Mouse (Mus musculus): Measurements from ENCODE around the gene Btbd16. TPM values are rescaled to one million over a fixed set of nuclear protein-coding genes. Genes with fewer than 3 reads are reported as not detected.

Gene Btbd16
- polyA plus RNA-seq, 1 experiment from 2014 or later, result not detected

GRCm38 (mm10) chr7:130750752-130751490 is 22.9 kb upstream of the Btbd16 start:
- H3K36me3 ChIP-seq, result peaks cover 43% of the 10 kb centered on the region
- WGBS, result 30% methylated on average over 17 of the region's 17 CpGs
- H3K9me3 ChIP-seq (replicated peaks), result no peaks in the 10 kb centered on the region
- ATAC-seq (ENCODE audit: low FRiP score), result peak; percentile 84
- peak overlapping the region; percentile 88 for H3K27ac ChIP-seq
- no peak overlapping the region for H3K9ac ChIP-seq
- no peak overlapping the region for H3K4me3 ChIP-seq
- 0 out of 2 replicates have a peak overlapping the region, but pooled peaks have one; percentile 7 for H3K4me2 ChIP-seq (replicated peaks)
- peaks cover 47% of the 10 kb centered on the region for H3K4me1 ChIP-seq
- H3K27me3 ChIP-seq, result no peaks in the 10 kb centered on the region

GRCm38 (mm10) chr7:130751678-130752077 is 22.2 kb upstream of the Btbd16 start:
- Histone ChIP-seq H3K9ac (no peak overlapping the region), H3K4me1 (peaks cover 52% of the 10 kb centered on the region), H3K27ac (peak overlapping the region; percentile 88), H3K4me2 (replicated peaks) (0 out of 2 replicates have a peak overlapping the region, but pooled peaks have one; percentile 7), H3K9me3 (replicated peaks) (no peaks in the 10 kb centered on the region), H3K27me3 (no peaks in the 10 kb centered on the region), H3K4me3 (no peak overlapping the region), H3K36me3 (peaks cover 43% of the 10 kb centered on the region)
- ATAC-seq (ENCODE audit: low FRiP score), result no peak
- 26% methylated on average over 7 of the region's 9 CpGs for WGBS

GRCm38 (mm10) chr7:130754790-130755189 is 19.1 kb upstream of the Btbd16 start:
- H3K27ac ChIP-seq, result peak overlapping the region; percentile 40; the same call in 1 of the 2 replicates
- no peaks in the 10 kb centered on the region for H3K9me3 ChIP-seq (replicated peaks)
- peaks cover 42% of the 10 kb centered on the region for H3K4me1 ChIP-seq
- no peak overlapping the region for H3K4me3 ChIP-seq
- no peak overlapping the region for H3K9ac ChIP-seq
- H3K27me3 ChIP-seq, result no peaks in the 10 kb centered on the region
- ATAC-seq (ENCODE audit: low FRiP score), result no peak
- peaks cover 50% of the 10 kb centered on the region for H3K36me3 ChIP-seq
- no peak overlapping the region for H3K4me2 ChIP-seq (replicated peaks)
- WGBS, result 93% methylated on average over 2 of the region's 2 CpGs

- 77% methylated on average over 7 of the region's 7 CpGs for WGBS
- ATAC-seq (ENCODE audit: low FRiP score), result no peak
- Histone ChIP-seq H3K4me3 (no peak overlapping the region), H3K4me2 (replicated peaks) (no peak overlapping the region), H3K36me3 (peaks cover 65% of the 10 kb centered on the region), H3K27ac (no peak overlapping the region), H3K27me3 (no peaks in the 10 kb centered on the region), H3K4me1 (peaks cover 26% of the 10 kb centered on the region), H3K9ac (no peak overlapping the region), H3K9me3 (replicated peaks) (no peaks in the 10 kb centered on the region)
Measured at GRCm38 (mm10) chr7:130756343-130756835, 17.5 kb upstream of the Btbd16 start.

GRCm38 (mm10) chr7:130757326-130757865 is 16.5 kb upstream of the Btbd16 start:
- no peak for ATAC-seq (ENCODE audit: low FRiP score)
- 79% methylated on average over 11 of the region's 11 CpGs for WGBS

GRCm38 (mm10) chr7:130762071-130762897 is 11.6 kb upstream of the Btbd16 start:
- WGBS, result 36% methylated on average over 17 of the region's 17 CpGs
- Histone ChIP-seq H3K4me2 (replicated peaks) (no peak overlapping the region), H3K9ac (no peak overlapping the region), H3K27me3 (no peaks in the 10 kb centered on the region), H3K27ac (peak overlapping the region; percentile 52), H3K9me3 (replicated peaks) (no peaks in the 10 kb centered on the region), H3K4me1 (peaks cover 4% of the 10 kb centered on the region), H3K4me3 (no peak overlapping the region), H3K36me3 (peaks cover 60% of the 10 kb centered on the region)
- ATAC-seq (ENCODE audit: low FRiP score), result peak; percentile 70

More at GRCm38 (mm10) chr7:130757326-130757865, 16.5 kb upstream of the Btbd16 start:
- Histone ChIP-seq H3K4me1 (peaks cover 20% of the 10 kb centered on the region), H3K27ac (no peak overlapping the region), H3K9ac (no peak overlapping the region), H3K9me3 (replicated peaks) (no peaks in the 10 kb centered on the region), H3K4me2 (replicated peaks) (no peak overlapping the region), H3K27me3 (no peaks in the 10 kb centered on the region), H3K36me3 (peaks cover 66% of the 10 kb centered on the region), H3K4me3 (no peak overlapping the region)

GRCm38 (mm10) chr7:130764160-130764559 is 9.7 kb upstream of the Btbd16 start:
- no peak overlapping the region for H3K9ac ChIP-seq
- no peaks in the 10 kb centered on the region for H3K9me3 ChIP-seq (replicated peaks)
- H3K36me3 ChIP-seq, result peaks cover 50% of the 10 kb centered on the region
- no peak overlapping the region for H3K27ac ChIP-seq
- 96% methylated on average over 17 of the region's 17 CpGs for WGBS
- ATAC-seq (ENCODE audit: low FRiP score), result no peak
- H3K4me2 ChIP-seq (replicated peaks), result no peak overlapping the region
- H3K4me3 ChIP-seq, result no peak overlapping the region
- no peaks in the 10 kb centered on the region for H3K27me3 ChIP-seq
- H3K4me1 ChIP-seq, result peaks cover 4% of the 10 kb centered on the region

GRCm38 (mm10) chr7:130766411-130767170 is 7.3 kb upstream of the Btbd16 start:
- H3K4me3 ChIP-seq, result no peak overlapping the region
- peaks cover 27% of the 10 kb centered on the region for H3K36me3 ChIP-seq
- no peaks in the 10 kb centered on the region for H3K27me3 ChIP-seq
- peaks cover 4% of the 10 kb centered on the region for H3K4me1 ChIP-seq
- H3K27ac ChIP-seq, result no peak overlapping the region
- no peak for ATAC-seq (ENCODE audit: low FRiP score)
- WGBS, result 75% methylated on average over 30 of the region's 30 CpGs
- H3K9ac ChIP-seq, result no peak overlapping the region
- no peak overlapping the region for H3K4me2 ChIP-seq (replicated peaks)
- no peaks in the 10 kb centered on the region for H3K9me3 ChIP-seq (replicated peaks)

- H3K4me3 ChIP-seq, result no peak overlapping the region
- no peak overlapping the region for H3K4me2 ChIP-seq (replicated peaks)
- WGBS, result 85% methylated on average over 4 of the region's 4 CpGs
- H3K9ac ChIP-seq, result no peak overlapping the region
- H3K4me1 ChIP-seq, result no peaks in the 10 kb centered on the region
- no peaks in the 10 kb centered on the region for H3K9me3 ChIP-seq (replicated peaks)
- H3K36me3 ChIP-seq, result peaks cover 23% of the 10 kb centered on the region
- no peak for ATAC-seq (ENCODE audit: low FRiP score)
- H3K27me3 ChIP-seq, result no peaks in the 10 kb centered on the region
- no peak overlapping the region for H3K27ac ChIP-seq
Measured at GRCm38 (mm10) chr7:130768151-130768550, 5.7 kb upstream of the Btbd16 start.

GRCm38 (mm10) chr7:130770707-130771106 is 3.2 kb upstream of the Btbd16 start:
- Histone ChIP-seq H3K9me3 (replicated peaks) (no peaks in the 10 kb centered on the region), H3K4me2 (replicated peaks) (no peak overlapping the region), H3K4me3 (no peak overlapping the region), H3K36me3 (0 out of 2 replicates have a peak, but pooled peaks cover 8% of the 10 kb centered on the region), H3K9ac (no peak overlapping the region), H3K4me1 (peaks cover 2% of the 10 kb centered on the region; the same call in 1 of the 2 replicates), H3K27me3 (no peaks in the 10 kb centered on the region), H3K27ac (no peak overlapping the region)
- WGBS, result 35% methylated on average over 3 of the region's 3 CpGs
- no peak for ATAC-seq (ENCODE audit: low FRiP score)

- 72% methylated on average over 11 of the region's 11 CpGs for WGBS
Measured at GRCm38 (mm10) chr7:130773171-130773830, 568 bp upstream of the Btbd16 start.

More at GRCm38 (mm10) chr7:130773171-130773830, 568 bp upstream of the Btbd16 start:
- ATAC-seq (ENCODE audit: low FRiP score), result no peak
- no peak overlapping the region for H3K27ac ChIP-seq
- no peak overlapping the region for H3K9ac ChIP-seq
- H3K27me3 ChIP-seq, result no peaks in the 10 kb centered on the region
- H3K4me1 ChIP-seq, result peaks cover 2% of the 10 kb centered on the region; the same call in 1 of the 2 replicates
- H3K4me2 ChIP-seq (replicated peaks), result no peak overlapping the region
- H3K36me3 ChIP-seq, result no peaks in the 10 kb centered on the region
- no peaks in the 10 kb centered on the region for H3K9me3 ChIP-seq (replicated peaks)
- no peak overlapping the region for H3K4me3 ChIP-seq
